Mouse (Mus musculus) liver, postnatal 0 days (tissue): ENCODE data around the gene Sh3glb2.

Experiments used
- CTCF ChIP-seq: sonication (generic); IDR thresholded peaks from 2 replicates; pipeline ENCODE4 v1.5.1; 2016; ENCODE audit warnings: antibody characterized with exemption, low read depth
- EP300 ChIP-seq: IDR thresholded peaks from 2 replicates; pipeline ENCODE4 v1.6.1; 2016; ENCODE audit warnings: antibody characterized with exemption, low read depth, mild to moderate bottlenecking

GRCm38 (mm10) chr2:30395757-30396156 lies 36.6 kb upstream of the Sh3glb2 start:
- TF ChIP-seq CTCF (no peak), EP300 (no peak)
